Mouse (Mus musculus) induced T-regulatory cell, adult 2 months (primary cell): ENCODE results near the gene Erf.

Source experiments
- DNase-seq: peaks from one replicate; pipeline ENCODE4 v3.0.0-alpha.2; 2012; ENCODE audit warnings: low read depth

Gene Erf

GRCm38 (mm10) chr7:25281166-25281733, 30.7 kb upstream of the Erf start:
- DNase-seq: no peak

DNA sequence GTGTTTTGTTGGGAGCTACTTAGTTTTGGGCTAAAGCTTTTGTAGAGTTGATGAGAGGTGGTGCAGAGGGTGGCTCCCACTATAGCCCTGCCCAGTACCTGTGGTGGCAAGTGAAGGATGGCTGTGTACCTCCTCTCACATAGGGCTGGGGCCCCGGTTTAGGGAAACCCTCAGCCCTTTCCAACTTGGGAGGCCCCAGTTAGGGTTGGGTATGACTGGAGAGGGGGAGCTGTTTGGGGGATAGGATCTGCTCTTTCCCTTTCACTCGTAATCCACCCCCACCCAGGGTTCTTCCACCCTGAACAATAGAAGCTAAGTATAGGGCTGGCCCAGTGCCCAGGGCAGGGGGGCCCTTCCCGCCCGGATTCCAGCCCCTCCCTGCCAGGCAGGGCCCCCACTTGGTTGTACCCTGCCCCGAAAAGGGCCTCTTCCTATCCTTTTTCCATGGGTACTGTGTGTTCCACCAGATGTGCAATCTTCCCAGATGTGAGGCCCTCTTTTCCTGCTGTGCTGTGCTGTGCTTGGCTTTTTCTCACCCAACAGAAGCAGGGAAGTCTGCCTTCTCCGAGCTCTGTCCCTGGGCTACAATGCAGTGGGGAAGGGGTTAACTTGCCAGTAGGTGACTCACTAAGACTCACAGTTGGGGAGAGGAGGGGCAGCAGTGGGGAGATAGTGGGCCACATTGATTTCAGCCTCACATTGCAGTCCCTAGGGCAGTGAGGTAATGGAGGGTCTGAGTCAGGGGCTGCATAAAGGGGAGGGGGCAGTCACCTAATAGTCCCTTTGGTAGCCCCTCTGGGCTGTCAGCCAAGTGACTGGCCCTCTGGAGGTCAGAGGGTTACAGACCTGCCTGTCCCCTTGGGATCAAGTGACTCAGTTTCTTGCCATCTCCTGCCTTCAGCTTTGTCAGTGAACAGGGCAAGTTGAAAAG, 29.6 kb upstream of the Erf start:
- DNase-seq: peak; percentile 56

DNA sequence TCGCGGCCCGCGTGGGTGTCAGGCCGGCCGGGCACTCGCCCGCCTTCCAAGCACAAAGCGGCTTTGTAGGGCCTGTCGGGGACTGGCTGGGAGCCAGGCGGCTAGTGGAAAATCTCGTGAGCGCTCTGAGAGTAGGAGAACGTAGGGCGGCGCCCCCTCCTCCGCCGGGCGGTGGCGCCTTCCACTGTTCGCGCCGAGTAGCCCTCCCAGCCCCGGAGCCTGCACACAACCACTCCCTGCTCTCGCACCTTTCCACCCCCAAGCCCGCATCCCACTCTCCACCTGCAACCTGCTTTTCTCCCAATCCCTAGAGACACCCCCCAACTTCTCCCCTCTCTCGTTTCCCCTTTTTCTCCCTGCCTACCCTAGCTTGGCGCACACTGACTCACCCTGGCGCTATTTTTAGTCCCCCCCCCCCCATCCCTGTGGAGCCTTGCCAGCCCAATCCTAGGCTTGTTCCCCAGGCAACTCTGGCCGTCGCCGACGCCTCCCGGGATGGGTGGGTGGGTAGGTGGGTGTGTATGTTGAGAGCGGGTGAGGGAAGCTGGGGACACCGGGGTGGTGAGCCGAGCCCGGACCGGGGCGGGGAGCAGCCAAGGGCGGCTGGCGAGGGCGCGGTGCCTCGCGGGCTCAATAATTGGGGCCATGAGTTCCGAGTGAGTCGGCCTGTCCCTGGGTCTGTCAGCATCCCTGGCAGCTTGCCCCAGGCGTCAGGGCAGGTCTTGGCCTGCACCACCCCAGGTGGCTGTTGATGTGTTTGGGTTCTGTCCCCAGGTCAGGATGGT, 28.7 kb upstream of the Erf start:
- DNase-seq: peak; percentile 91

- peak; percentile 96 for DNase-seq
These were observed 27.9 kb upstream of the Erf start for GRCm38 (mm10) chr7:25278341-25279075.

DNA sequence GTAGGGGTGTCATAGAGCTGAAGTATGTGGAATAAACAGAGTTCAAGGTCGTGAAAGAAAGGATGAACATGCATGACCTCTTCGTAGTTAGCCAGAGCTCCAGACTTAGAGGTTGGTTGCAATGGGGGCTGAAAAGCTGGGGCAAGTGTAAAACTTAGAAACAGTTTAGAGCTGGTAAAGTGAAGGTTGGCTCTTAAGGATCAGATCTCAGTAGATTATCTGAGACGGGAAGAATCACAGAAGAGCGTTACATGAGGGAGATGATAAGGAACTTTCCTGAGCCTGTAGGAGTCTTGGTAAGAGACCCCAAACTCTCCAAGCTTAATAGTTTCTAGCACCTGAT, 27.4 kb upstream of the Erf start:
- no peak for DNase-seq

DNA sequence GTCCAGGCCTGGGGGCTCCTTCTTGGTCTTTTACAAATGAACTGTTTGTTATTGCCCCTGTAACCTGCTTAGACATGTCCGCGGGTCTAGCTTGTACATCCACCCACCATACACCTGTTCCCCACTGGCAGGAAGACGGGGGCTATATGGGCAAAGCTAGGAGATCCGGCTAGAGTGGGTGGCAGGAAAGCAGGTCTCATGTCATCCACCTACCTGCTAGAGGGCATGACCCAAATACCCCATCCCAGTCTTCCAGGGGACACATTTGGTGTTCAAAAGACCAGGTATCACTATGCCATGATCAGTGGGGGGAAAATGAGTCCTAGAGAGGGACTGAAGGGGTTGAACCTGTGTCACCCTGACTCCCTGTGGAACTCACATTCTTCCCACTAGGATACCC, 26.8 kb upstream of the Erf start:
- no peak for DNase-seq

- DNase-seq: no peak
These were observed 25.2 kb upstream of the Erf start for GRCm38 (mm10) chr7:25275555-25276298.

DNA sequence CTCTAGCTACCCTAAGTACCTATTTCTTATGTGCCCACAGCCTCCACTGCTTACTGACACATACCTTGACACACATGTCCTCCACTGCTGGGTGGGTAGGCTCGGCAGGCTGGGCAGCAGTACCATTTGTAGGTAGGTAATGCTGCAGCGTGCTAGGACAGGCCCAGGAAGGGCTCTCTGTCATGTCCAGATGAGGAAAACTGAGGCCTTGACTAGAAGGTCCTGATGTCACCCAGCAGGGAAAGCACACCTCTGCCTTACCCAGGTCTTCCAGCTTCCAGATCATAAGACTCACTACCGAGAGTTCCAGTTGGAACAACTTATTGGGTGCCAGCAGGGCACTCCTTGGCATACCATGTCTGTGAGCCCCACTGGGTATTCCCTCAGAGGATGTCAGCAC, 24.4 kb upstream of the Erf start:
- no peak for DNase-seq

DNA sequence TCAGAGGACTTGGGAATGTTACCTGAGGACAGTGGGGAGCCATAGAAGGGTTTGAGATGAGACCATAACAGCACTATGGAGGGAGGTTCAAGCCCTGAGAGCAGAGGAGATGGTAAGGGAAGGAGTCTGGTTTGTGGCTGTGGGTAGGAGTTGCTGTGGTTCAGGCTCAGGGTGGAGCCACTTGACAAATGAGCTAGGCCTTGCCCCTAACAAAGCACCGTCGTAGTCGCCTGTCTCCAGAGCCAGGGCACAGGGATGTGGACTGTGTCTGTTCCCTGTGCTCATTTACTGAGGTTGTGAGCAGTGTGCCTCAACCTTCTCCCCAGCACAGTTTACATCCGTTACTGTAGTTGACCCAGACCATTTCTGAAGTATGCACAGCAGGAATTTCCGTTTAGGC, 24.0 kb upstream of the Erf start:
- peak; percentile 75 for DNase-seq

DNA sequence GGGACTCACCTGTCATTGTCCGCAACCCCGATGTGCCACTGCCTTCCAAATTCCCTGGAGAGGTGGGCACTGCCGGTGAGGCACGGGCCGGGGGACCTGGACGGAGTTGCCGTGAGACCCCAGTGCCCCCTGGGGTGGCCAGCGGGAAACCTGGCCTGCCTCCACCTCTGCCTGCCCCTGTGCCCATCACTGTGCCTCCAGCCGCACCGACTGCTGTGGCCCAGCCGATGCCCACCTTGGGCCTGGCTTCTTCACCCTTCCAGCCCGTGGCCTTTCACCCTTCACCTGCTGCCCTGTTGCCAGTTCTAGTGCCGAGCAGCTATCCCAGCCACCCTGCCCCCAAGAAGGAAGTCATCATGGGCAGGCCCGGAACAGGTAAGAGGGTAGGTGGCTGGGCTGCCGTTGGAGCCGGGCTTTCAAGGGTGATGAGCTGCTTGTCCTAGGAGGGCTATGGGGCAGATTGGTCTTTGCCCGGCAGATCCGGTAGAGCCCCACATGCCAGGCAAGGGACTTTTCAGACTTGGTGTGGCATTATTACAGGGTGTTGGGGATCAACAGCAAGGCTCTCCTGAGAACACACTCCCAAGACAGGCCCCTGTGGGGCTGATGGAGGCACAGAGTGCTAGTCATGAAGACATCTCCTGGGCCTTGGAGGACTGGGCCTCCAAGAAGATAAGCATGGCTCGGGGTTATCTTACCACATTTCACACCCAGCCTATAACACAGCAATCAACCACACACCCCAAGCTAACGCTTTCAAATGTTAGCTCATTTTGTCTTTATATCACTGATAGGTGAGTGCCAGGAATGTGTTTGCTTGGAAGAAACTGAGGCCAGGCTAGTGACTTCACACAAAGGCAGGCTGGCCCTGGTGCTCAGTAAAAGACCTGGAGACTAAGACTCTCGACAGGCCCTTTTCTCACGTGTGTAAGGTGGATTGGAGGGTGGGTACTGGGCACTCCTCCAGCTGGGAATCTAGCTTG, 23.0 kb upstream of the Erf start:
- DNase-seq: no peak

DNA sequence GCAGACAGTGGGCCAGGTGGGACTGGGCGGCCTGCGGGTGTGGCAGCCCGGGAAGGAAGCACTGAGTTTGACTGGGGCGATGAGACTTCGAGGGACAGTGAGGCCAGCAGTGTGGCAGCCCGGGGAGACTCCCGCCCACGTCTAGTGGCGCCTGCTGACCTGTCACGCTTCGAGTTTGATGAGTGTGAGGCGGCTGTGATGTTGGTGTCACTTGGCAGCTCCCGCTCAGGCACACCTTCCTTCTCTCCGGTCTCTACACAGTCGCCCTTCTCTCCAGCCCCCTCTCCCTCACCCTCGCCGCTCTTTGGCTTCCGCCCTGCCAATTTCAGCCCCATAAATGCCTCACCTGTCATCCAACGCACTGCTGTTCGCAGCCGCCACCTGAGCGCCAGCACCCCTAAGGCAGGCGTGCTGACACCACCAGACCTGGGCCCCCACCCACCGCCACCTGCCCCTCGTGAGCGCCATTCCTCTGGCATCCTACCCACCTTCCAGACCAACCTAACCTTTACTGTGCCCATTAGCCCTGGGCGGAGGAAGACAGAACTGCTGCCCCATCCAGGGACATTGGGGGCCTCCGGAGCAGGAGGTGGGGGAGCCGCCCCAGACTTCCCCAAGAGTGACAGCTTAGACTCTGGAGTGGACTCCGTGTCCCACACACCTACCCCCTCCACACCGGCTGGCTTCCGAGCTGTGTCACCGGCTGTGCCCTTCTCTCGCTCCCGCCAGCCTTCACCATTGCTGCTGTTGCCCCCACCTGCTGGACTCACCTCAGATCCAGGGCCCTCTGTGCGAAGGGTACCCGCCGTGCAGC, 22.1 kb upstream of the Erf start:
- DNase-seq: no peak

GRCm38 (mm10) chr7:25271651-25272444, 21.3 kb upstream of the Erf start:
- no peak for DNase-seq

GRCm38 (mm10) chr7:25270652-25271633, 20.4 kb upstream of the Erf start:
- no peak for DNase-seq

GRCm38 (mm10) chr7:25269545-25270271, 19.1 kb upstream of the Erf start:
- peak; percentile 74 for DNase-seq

GRCm38 (mm10) chr7:25269029-25269428, 18.5 kb upstream of the Erf start:
- peak; percentile 64 for DNase-seq

- no peak for DNase-seq
These were observed 18.0 kb upstream of the Erf start for GRCm38 (mm10) chr7:25268588-25268987.
